In the genomic region with DNA sequence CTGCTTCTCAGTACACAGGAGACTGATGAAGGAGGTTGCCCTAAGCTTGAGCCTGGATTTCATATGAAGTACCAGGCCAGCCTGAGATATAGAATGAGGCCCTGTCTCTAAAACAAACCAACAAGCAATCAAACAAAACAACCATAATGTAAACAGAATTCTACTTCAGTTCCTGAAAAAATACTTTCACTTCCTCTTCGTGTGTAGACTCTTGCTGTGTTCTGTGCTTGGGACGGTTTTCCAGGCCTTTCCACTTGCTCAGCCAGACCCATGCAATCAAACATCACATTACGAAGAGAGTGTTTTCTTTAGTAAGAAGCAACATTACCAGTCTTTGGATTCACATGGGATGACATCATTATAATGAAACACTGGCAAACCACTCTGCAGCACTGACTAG, we compare ENCODE assay signal across 26 mouse cellular contexts. TPM values are rescaled to one million over a fixed set of nuclear protein-coding genes. Genes with fewer than 3 reads are reported as not detected.
DNase-seq lines count a peak whose midpoint lies in the region; ATAC-seq lines count a peak whose summit lies in the region.
"Had no signal": no experiment of that assay in that cellular context is flagged by ENCODE, and none has a peak within 500 bp of the region (broad histone marks: within the 10 kb centered on the region; RNA-seq: fewer than 3 reads in every experiment).

No protein-coding gene starts in this region.

- no peak overlapping the region for H3K4me3 ChIP-seq in forebrain, embryonic 10.5 days
- H3K4me3 ChIP-seq: embryonic facial prominence, embryonic 12.5 days; forebrain, embryonic 15.5 days; heart, embryonic 15.5 days; hindbrain, embryonic 13.5 days; left cerebral cortex, adult 2 months; limb, embryonic 13.5 days; lung, embryonic 15.5 days; megakaryocyte, embryonic 14.5 days; midbrain, embryonic 12.5 days had no signal

- no peaks in the 10 kb centered on the region for H3K27me3 ChIP-seq in forebrain, embryonic 10.5 days (ENCODE audit: poor library complexity, severe bottlenecking)
- H3K27me3 ChIP-seq: embryonic facial prominence, embryonic 12.5 days; forebrain, embryonic 15.5 days; heart, embryonic 15.5 days; hindbrain, embryonic 13.5 days; limb, embryonic 13.5 days; lung, embryonic 15.5 days; megakaryocyte, embryonic 14.5 days; midbrain, embryonic 12.5 days had no signal

- ATAC-seq in hematopoietic stem cell, adult 5-6 weeks (replicated peaks in 1 of 2; ENCODE audit: insufficient read depth in 1 of 2, low FRiP score in 2 of 2, low TSS enrichment in 1 of 2, low read depth in 1 of 2, poor library complexity in 2 of 2, severe bottlenecking in 2 of 2): peak; percentile 25 to 32; a peak in 1 of 4 replicates
- ATAC-seq in neutrophil, adult 5-6 weeks (ENCODE audit: extremely low read depth, insufficient number of reproducible peaks, low FRiP score, poor library complexity, severe bottlenecking): peak; percentile 56; the same call in 1 of the 2 replicates
- ATAC-seq: forebrain, embryonic 15.5 days had no signal

- H3K27ac ChIP-seq in forebrain, embryonic 10.5 days: no peak overlapping the region
- H3K27ac ChIP-seq: embryonic facial prominence, embryonic 12.5 days; forebrain, embryonic 15.5 days; heart, embryonic 15.5 days; hindbrain, embryonic 13.5 days; left cerebral cortex, adult 2 months; limb, embryonic 13.5 days; lung, embryonic 15.5 days; midbrain, embryonic 12.5 days had no signal

- peaks cover 4% of the 10 kb centered on the region; the same call in 1 of the 2 replicates for H3K4me1 ChIP-seq in forebrain, embryonic 10.5 days
- H3K4me1 ChIP-seq: embryonic facial prominence, embryonic 12.5 days; forebrain, embryonic 15.5 days; heart, embryonic 15.5 days; hindbrain, embryonic 13.5 days; limb, embryonic 13.5 days; lung, embryonic 15.5 days; megakaryocyte, embryonic 14.5 days; midbrain, embryonic 12.5 days had no signal

- no peaks in the 10 kb centered on the region for H3K9me3 ChIP-seq in forebrain, embryonic 10.5 days
- H3K9me3 ChIP-seq: embryonic facial prominence, embryonic 12.5 days; forebrain, embryonic 15.5 days; heart, embryonic 15.5 days; hindbrain, embryonic 13.5 days; limb, embryonic 13.5 days; lung, embryonic 15.5 days; megakaryocyte, embryonic 14.5 days; midbrain, embryonic 12.5 days had no signal

- WGBS in forebrain, embryonic 10.5 days: 93% methylated on average over 3 of the region's 3 CpGs

- no peaks in the 10 kb centered on the region for H3K36me3 ChIP-seq in forebrain, embryonic 10.5 days (replicated peaks)
- H3K36me3 ChIP-seq: embryonic facial prominence, embryonic 12.5 days; forebrain, embryonic 15.5 days; heart, embryonic 15.5 days; hindbrain, embryonic 13.5 days; limb, embryonic 13.5 days; lung, embryonic 15.5 days; midbrain, embryonic 12.5 days had no signal

- peak; percentile 59 for DNase-seq in A20 (ENCODE audit: low read depth, low spot score)
- peak; percentile 16 for DNase-seq in NIH3T3 (ENCODE audit: low read depth)
- DNase-seq in left cerebral cortex, adult 18-20 months (ENCODE audit: low spot score in 2 of 2): no peak
- no peak for DNase-seq in forebrain, embryonic 10.5 days (ENCODE audit: extremely low spot score, low spot score)
- DNase-seq in yolk sac, embryonic 10.5 days (ENCODE audit: low spot score): no peak
- no peak for DNase-seq in left cerebral cortex, adult 9 months (ENCODE audit: low spot score in 2 of 2)
- DNase-seq: adrenal gland, postnatal 25 days; cerebellum, adult 9-10 months; cerebellum, postnatal 36 days; embryo, embryonic 11 days; gastrocnemius, postnatal 25 days; kidney, adult 11 months; kidney, postnatal 14 days; layer of hippocampus, adult 9-11 months had no signal

RNA-seq across cellular contexts. Expression of a gene that starts 16.4 kb away (rescaled TPM):
- not detected in 2 replicates for total RNA-seq in hematopoietic stem cell, adult 5-6 weeks (2017)
- total RNA-seq in neutrophil, adult 5-6 weeks (2017): 11.3 and 13.6 TPM in 2 replicates
- under 1 TPM; 0.23 to 0.77 TPM for total RNA-seq in left cerebral cortex, adult 18-20 months (2021)
- 0.58 and 0.77 TPM in 2 replicates for polyA plus RNA-seq in forebrain, embryonic 10.5 days (2016; fragmentation: Nextera tagmentation; extraction: Ambion mirVana)
- total RNA-seq: gastrocnemius, postnatal 25 days; MEL had no signal

RNA-seq across cellular contexts. Expression of a gene that starts 16.5 kb away (rescaled TPM):
- 35.6 and 48.2 TPM in 2 replicates for total RNA-seq in hematopoietic stem cell, adult 5-6 weeks (2017)
- total RNA-seq in neutrophil, adult 5-6 weeks (2017): 16.2 and 19.4 TPM in 2 replicates
- total RNA-seq in left cerebral cortex, adult 18-20 months (2021): 10 to 100 TPM; 57.9 to 62.0 TPM
- polyA plus RNA-seq in forebrain, embryonic 10.5 days (2016; fragmentation: Nextera tagmentation; extraction: Ambion mirVana): 35.1 and 37.2 TPM in 2 replicates

Comparison
In these comparisons a context has a peak if more than half of its experiments do, and no peak if none do; other contexts are left out.
1. DNase-seq: peak in A20 (single experiment) and NIH3T3 (single experiment); none in left cerebral cortex, adult 18-20 months (0 of 2), forebrain, embryonic 10.5 days (single experiment), yolk sac, embryonic 10.5 days (single experiment) and left cerebral cortex, adult 9 months (0 of 2).